Mouse (Mus musculus): Measurements from ENCODE around the gene Htra3. TPM values are rescaled to one million over a fixed set of nuclear protein-coding genes. Genes with fewer than 3 reads are reported as not detected.

Htra3 gene
- total RNA-seq, 2 experiments from 2014 or later = 3.8 to 7.3 TPM

DNA sequence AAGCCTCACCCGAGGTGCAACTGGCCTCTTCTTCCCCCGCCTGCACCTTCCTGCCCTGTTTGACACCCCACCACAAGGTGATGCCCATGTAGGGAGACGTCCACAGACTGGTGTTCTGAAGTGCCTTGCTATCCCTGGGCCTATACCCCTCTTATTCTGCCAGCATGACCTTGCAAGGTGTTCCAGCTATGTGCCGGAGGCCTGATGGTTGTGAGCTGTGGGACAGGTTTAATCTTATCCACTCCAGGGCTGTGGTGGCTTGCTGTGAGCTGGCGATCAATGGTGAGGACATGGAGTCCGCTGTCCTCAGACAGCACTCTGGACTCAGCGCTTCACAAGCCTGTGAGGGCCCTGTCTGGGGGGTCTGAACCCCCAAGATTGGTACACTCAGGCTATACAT, 69.2 kb downstream of the Htra3 start:
- DNase-seq = no peak

DNA sequence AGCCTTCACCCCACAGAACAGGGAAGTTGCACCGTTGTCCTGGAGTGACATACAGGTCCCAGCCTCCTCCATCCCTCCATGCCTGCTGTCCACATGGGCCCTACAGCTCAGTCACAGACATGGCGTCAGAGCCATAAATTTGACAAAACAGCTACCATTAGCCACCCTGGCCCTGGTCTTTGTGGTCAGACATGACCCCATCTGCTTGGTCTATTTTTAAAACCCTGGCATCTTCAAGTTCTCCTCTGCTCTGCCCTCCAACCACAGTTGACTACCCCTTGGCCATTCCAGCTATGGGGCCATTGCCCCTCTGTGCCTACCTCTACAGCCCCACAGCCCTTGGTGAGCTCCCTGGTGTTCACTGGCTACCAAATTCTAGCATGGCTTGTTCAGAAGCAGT, 69.6 kb downstream of the Htra3 start:
- DNase-seq = no peak

DNA sequence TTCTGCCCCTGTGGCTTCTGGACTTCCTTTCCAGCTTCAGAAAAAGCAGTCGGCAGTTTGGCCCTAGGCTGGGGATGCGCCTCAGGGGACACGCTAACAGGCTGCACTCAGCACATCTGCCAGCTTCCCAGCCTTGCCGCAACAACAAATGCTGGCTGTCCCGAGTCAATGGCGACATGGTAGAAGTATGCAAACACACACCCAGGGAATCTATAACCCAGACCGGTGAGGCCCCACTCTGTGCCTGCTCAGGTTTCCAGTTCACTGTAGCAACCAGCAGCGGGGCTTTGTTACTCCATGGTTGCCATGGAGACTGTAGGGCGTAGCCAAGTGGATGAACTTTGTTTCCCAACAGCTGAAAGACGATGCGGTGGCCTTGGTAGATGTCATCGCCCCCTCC, 70.2 kb downstream of the Htra3 start:
- no peak for DNase-seq

DNA sequence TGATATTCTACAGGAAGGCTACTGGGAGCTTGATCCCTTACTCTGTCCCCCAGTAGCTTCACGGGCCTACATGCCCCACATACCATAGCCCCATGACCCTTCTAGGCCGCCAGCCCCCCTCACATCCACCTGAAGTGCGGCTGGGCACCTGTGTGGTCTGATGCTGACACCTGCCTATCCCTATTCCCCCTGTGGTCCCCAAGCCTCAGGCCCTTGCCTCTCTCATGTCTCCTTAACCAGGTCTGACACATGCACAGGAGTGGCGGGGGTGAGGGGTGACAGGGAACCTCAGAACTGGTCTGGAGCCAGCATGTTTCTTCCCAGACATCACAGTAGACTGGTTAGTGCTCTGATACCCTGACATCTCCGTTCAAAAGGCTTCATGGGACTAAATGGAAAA, 71.0 kb downstream of the Htra3 start:
- no peak for DNase-seq

DNA sequence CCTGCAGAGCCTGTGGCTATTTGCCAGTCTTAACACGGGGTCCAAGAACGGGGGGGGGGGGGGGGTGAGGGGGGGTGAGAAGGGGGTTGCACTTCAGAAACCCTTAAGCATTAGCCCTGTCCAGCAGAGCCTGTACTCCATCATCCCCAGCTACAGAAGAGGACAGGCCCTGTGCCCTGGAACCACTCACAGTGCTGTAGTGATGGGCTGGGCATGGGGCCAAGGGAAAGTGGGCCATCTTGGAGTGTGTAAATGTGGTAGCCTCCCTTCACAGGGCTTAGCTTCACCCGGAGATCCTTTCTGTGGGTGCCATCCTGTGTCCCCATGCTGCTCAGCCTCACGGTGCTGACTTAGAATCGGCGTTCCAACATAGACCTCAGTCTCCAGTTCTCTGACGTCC, 71.8 kb downstream of the Htra3 start:
- no peak for DNase-seq

DNA sequence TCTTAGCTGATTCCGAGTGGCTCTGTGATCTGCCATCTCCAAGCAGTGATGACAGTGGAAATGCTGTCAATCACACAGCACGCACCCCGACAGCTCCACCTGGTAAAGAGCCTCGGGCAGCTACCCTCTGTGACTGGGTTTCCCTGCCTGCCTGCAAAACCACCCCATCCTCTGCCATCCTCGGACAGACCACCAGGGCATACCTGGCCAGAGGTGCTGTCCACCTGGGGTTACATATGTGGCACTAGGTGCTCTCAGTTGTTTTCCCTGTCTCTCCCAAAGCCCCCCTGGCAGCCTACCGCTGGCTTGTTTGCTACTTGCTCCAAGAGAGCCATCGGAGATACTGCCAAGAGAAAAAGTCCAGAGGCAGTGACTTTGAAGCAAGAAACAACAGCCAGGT, 72.8 kb downstream of the Htra3 start:
- no peak for DNase-seq

DNA sequence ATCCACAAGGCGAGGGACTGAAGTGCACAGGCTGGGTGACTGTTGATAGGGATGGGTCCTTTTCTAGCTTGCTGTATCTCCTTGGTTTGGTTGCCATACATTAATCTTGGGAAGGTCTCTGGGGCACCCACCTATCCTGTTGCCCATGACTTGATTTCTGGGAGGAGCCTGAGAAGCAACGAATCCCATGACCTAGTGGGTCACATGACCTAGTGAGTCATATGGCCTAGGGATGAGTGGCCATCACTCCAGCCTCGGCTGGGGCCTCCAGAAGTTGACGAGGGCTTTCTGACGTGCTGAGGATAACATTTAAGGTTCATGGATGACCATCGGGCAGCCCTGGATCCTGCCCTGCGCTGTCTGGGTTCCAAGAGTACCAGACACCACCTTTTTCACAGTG, 74.2 kb downstream of the Htra3 start:
- no peak for DNase-seq

Other genes with a start within 250 kb of the Htra3 start
- under 1 TPM; 0.15 TPM for gene Cpz, start 154.1 kb downstream of the Htra3 start, total RNA-seq (2021)
- gene Trmt44, start 104.7 kb downstream of the Htra3 start, total RNA-seq (2021) = 1 to 10 TPM; 7.6 to 9.1 TPM
- gene Acox3, start 96.7 kb downstream of the Htra3 start, total RNA-seq (2021) = 10 to 100 TPM; 26.3 to 28.8 TPM
- gene Sh3tc1, start 60.2 kb upstream of the Htra3 start, total RNA-seq (2021) = 1 to 10 TPM; 1.6 to 2.7 TPM
- 100 to 1,000 TPM; 128 to 145 TPM for gene Ablim2, start 78.1 kb upstream of the Htra3 start, total RNA-seq (2021)
- 10 to 100 TPM; 29.1 to 30.0 TPM for gene Afap1, start 213.5 kb upstream of the Htra3 start, total RNA-seq (2021)